Mouse (Mus musculus) hindbrain, embryonic 14.5 days (tissue): ENCODE data around the gene Spout1. TPM values are rescaled to one million over a fixed set of nuclear protein-coding genes. Genes with fewer than 3 reads are reported as not detected.

Source experiments
- ATAC-seq: fragments of 200-750 bp; cut with Nextera tagmentation; 2 replicates; pipeline ENCODE4 v1.8.0; 2017; ENCODE audit warnings: moderate number of reproducible peaks, mild to moderate bottlenecking, moderate TSS enrichment, moderate library complexity; ENCODE audit not compliant: low FRiP score
- DNase-seq: peaks from one replicate; pipeline ENCODE4 v3.0.0-alpha.2; 2015; ENCODE audit warnings: low spot score
- H3K27ac ChIP-seq: fragments of 300-500 bp; sonication (generic); 2 replicates; pipeline ENCODE4 v1.5.1; 2014; ENCODE audit warnings: mild to moderate bottlenecking, moderate library complexity
- H3K27me3 ChIP-seq: fragments of 300-500 bp; sonication (generic); 2 replicates; pipeline ENCODE4 v1.6.1; 2014; ENCODE audit warnings: mild to moderate bottlenecking, low read length, mixed read lengths; ENCODE audit not compliant: control insufficient read depth, insufficient read depth
- H3K36me3 ChIP-seq: fragments of 300-500 bp; sonication (generic); replicated peaks from 2 replicates; pipeline ENCODE4 v1.6.1; 2014; ENCODE audit not compliant: control insufficient read depth, insufficient read depth
- H3K4me1 ChIP-seq: fragments of 300-500 bp; sonication (generic); replicated peaks from 2 replicates; pipeline ENCODE4 v1.6.1; 2014; ENCODE audit warnings: antibody characterized with exemption, low read length, mixed read lengths; ENCODE audit not compliant: control insufficient read depth, insufficient read depth
- H3K4me2 ChIP-seq: fragments of 300-500 bp; sonication (generic); replicated peaks from 2 replicates; pipeline ENCODE4 v1.6.1; 2014; ENCODE audit warnings: mild to moderate bottlenecking, moderate library complexity
- H3K4me3 ChIP-seq: fragments of 300-500 bp; sonication (generic); replicated peaks from 2 replicates; pipeline ENCODE4 v1.5.1; 2014; ENCODE audit warnings: mild to moderate bottlenecking, low read length
- H3K9ac ChIP-seq: fragments of 300-500 bp; sonication (generic); 2 replicates; pipeline ENCODE4 v1.6.1; 2014
- H3K9me3 ChIP-seq: fragments of 300-500 bp; sonication (generic); 2 replicates; pipeline ENCODE4 v1.6.1; 2016; ENCODE audit warnings: low read length; ENCODE audit not compliant: control insufficient read depth
- WGBS: fragments of 180-500 bp; shearing (Covaris S2); extraction: QIAGEN DNeasy Blood & Tissue Kit; methylation state at CpG from one replicate; pipeline ENCODE4 v1.1.7; 2014; 5-methylcytosine and 5-hydroxymethylcytosine counted together
- polyA plus RNA-seq: library from polyadenylated mRNA; unstranded; fragments of >200 nt; fragmentation: Nextera tagmentation; extraction: Ambion mirVana; gene quantifications from 2 replicates; pipeline ENCODE4 v1.2.1, GENCODE M21; 2014

The Spout1 gene
- polyA plus RNA-seq, result 55.4 and 58.8 TPM in 2 replicates

GRCm38 (mm10) chr2:30177700-30178675 is at the start of gene Spout1:
Gene Spout1, minus strand, starts transcription at chr2:30178459.
- 3% methylated on average over 51 of the region's 54 CpGs for WGBS
- Histone ChIP-seq H3K36me3 (peaks cover 34% of the 10 kb centered on the region), H3K4me1 (peaks cover 11% of the 10 kb centered on the region), H3K27me3 (no peaks in the 10 kb centered on the region), H3K9me3 (no peaks in the 10 kb centered on the region), H3K4me3 (peak within 1 kb of the TSS; percentile 68), H3K9ac (peak within 1 kb of the TSS; percentile 72), H3K27ac (no peak within 1 kb of the TSS), H3K4me2 (peak within 1 kb of the TSS; percentile 68)
- DNase-seq, result peak; percentile 95
- ATAC-seq, result peak; percentile 99

GRCm38 (mm10) chr2:30216293-30216692 is 38.0 kb upstream of the Spout1 start:
- Histone ChIP-seq H3K9me3 (no peaks in the 10 kb centered on the region), H3K4me2 (no peak overlapping the region), H3K27ac (no peak overlapping the region), H3K9ac (no peak overlapping the region), H3K36me3 (no peaks in the 10 kb centered on the region), H3K4me1 (no peaks in the 10 kb centered on the region), H3K27me3 (no peaks in the 10 kb centered on the region), H3K4me3 (no peak overlapping the region)
- no peak for ATAC-seq
- WGBS, result 92% methylated on average over 5 of the region's 5 CpGs
- DNase-seq, result no peak

GRCm38 (mm10) chr2:30215493-30215892 is 37.2 kb upstream of the Spout1 start:
- WGBS, result 77% methylated on average over 6 of the region's 6 CpGs
- Histone ChIP-seq H3K27me3 (no peaks in the 10 kb centered on the region), H3K4me2 (no peak overlapping the region), H3K36me3 (no peaks in the 10 kb centered on the region), H3K9ac (no peak overlapping the region), H3K4me1 (no peaks in the 10 kb centered on the region), H3K9me3 (no peaks in the 10 kb centered on the region), H3K4me3 (no peak overlapping the region), H3K27ac (no peak overlapping the region)
- DNase-seq (no peak), ATAC-seq (no peak)

GRCm38 (mm10) chr2:30214745-30215144 is 36.5 kb upstream of the Spout1 start:
- 91% methylated on average over 3 of the region's 3 CpGs for WGBS
- Histone ChIP-seq H3K4me3 (no peak overlapping the region), H3K9ac (no peak overlapping the region), H3K36me3 (no peaks in the 10 kb centered on the region), H3K4me1 (no peaks in the 10 kb centered on the region), H3K4me2 (no peak overlapping the region), H3K9me3 (no peaks in the 10 kb centered on the region), H3K27ac (no peak overlapping the region), H3K27me3 (no peaks in the 10 kb centered on the region)
- no peak for DNase-seq
- no peak for ATAC-seq

DNA sequence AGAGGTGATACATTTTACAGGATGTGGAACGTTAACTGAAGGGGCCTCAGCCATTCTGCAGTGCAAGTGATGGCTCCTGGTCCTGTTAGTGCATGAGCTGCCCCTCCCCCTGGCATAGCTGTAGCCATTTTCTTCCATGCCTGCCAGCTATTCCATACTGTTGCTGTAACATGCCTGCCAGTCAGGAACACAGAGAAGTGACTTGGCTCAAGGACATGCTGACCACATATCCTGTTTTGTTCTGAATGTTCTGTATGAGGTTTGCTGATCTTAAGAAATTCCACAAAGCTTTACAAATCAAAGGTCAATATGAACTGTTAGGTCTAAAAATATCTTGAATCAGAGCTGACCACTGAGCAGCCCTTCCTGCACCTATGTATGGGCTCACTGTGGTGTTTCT is 34.7 kb upstream of the Spout1 start:
- H3K27ac ChIP-seq, result no peak overlapping the region
- H3K9ac ChIP-seq, result no peak overlapping the region
- H3K9me3 ChIP-seq, result no peaks in the 10 kb centered on the region
- H3K4me1 ChIP-seq, result no peaks in the 10 kb centered on the region
- no peak overlapping the region for H3K4me3 ChIP-seq
- DNase-seq, result no peak
- no peak overlapping the region for H3K4me2 ChIP-seq
- H3K27me3 ChIP-seq, result no peaks in the 10 kb centered on the region
- H3K36me3 ChIP-seq, result no peaks in the 10 kb centered on the region
- no peak for ATAC-seq
- 78% methylated on average over 1 of the region's 1 CpGs for WGBS

DNA sequence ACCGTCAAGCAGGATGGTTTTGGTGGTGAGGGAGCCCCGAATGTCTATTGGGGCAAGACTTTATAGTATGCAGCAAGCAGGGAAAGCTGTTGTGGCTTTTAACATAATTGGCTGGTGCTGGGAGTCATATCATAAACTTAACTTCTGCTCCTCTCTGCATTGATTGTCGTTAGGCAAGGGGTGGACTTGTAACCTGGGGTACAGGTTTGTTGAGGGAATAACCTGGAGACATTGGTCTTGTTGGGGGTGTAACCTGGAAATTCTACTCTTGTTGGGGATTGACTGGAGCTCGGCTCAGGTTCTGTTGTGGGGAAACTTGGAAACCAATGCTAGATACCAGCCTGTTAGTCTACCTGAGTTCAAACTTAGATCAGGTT is 33.9 kb upstream of the Spout1 start:
- no peaks in the 10 kb centered on the region for H3K36me3 ChIP-seq
- no peaks in the 10 kb centered on the region for H3K4me1 ChIP-seq
- WGBS, result 75% methylated on average over 4 of the region's 4 CpGs
- no peak overlapping the region for H3K9ac ChIP-seq
- DNase-seq (no peak), ATAC-seq (no peak)
- H3K27me3 ChIP-seq, result no peaks in the 10 kb centered on the region
- no peak overlapping the region for H3K27ac ChIP-seq
- no peak overlapping the region for H3K4me3 ChIP-seq
- H3K9me3 ChIP-seq, result no peaks in the 10 kb centered on the region
- H3K4me2 ChIP-seq, result no peak overlapping the region

- no peaks in the 10 kb centered on the region for H3K9me3 ChIP-seq
- no peak for ATAC-seq
- H3K9ac ChIP-seq, result no peak overlapping the region
- no peak for DNase-seq
- no peaks in the 10 kb centered on the region for H3K36me3 ChIP-seq
- no peak overlapping the region for H3K4me3 ChIP-seq
- H3K27me3 ChIP-seq, result no peaks in the 10 kb centered on the region
- H3K4me1 ChIP-seq, result peaks cover under 1% of the 10 kb centered on the region
- no peak overlapping the region for H3K27ac ChIP-seq
- WGBS, result 66% methylated on average over 6 of the region's 6 CpGs
- no peak overlapping the region for H3K4me2 ChIP-seq
Observed at GRCm38 (mm10) chr2:30211408-30212168, 33.3 kb upstream of the Spout1 start.

GRCm38 (mm10) chr2:30207886-30208285 is 29.6 kb upstream of the Spout1 start:
- 74% methylated on average over 5 of the region's 5 CpGs for WGBS
- DNase-seq, result no peak

DNA sequence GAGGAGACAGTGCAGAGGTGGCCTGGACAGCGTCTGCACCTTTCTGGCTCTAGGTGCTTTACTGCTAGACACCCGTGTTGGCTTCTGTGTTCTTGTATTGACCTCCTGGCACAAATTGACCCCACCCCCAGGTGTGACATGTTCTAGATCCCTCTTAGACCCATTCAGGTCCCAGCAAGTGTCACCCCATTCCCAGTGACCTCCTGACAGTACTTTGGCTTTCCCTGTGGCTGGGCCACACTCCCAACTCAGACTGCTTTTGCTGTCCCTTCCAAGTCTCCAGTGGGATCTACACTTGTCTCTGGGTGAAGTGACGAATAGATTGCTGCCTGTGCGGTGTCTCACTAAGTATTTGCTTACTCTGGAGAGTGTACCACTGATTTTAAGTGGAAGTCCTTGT is 29.1 kb upstream of the Spout1 start:
- no peaks in the 10 kb centered on the region for H3K36me3 ChIP-seq
- DNase-seq (no peak), ATAC-seq (no peak)
- no peaks in the 10 kb centered on the region for H3K9me3 ChIP-seq
- H3K27ac ChIP-seq, result no peak overlapping the region
- WGBS, result 79% methylated on average over 4 of the region's 4 CpGs
- no peaks in the 10 kb centered on the region for H3K27me3 ChIP-seq
- no peak overlapping the region for H3K4me3 ChIP-seq
- no peak overlapping the region for H3K4me2 ChIP-seq
- H3K4me1 ChIP-seq, result peaks cover 11% of the 10 kb centered on the region
- H3K9ac ChIP-seq, result no peak overlapping the region

More at GRCm38 (mm10) chr2:30207886-30208285, 29.6 kb upstream of the Spout1 start:
- Histone ChIP-seq H3K4me1 (peaks cover 11% of the 10 kb centered on the region), H3K36me3 (no peaks in the 10 kb centered on the region), H3K27ac (no peak overlapping the region), H3K4me3 (no peak overlapping the region), H3K4me2 (no peak overlapping the region), H3K9me3 (no peaks in the 10 kb centered on the region), H3K9ac (no peak overlapping the region), H3K27me3 (no peaks in the 10 kb centered on the region)
- no peak for ATAC-seq
